Mouse (Mus musculus) bone marrow, adult 2 months (tissue): ENCODE measurements around the gene Slc45a2. TPM values are rescaled to one million over a fixed set of nuclear protein-coding genes. Genes with fewer than 3 reads are reported as not detected.

ENCODE experiments used
- H3K27ac ChIP-seq: fragments of 200-500 bp; 2 replicates; pipeline ENCODE4 v1.5.1; 2012; ENCODE audit warnings: low read depth, mild to moderate bottlenecking, control low read depth, inconsistent platforms, low read length; ENCODE audit not compliant: control insufficient read depth, poor library complexity, insufficient read depth
- H3K4me1 ChIP-seq: fragments of 200-500 bp; 2 replicates; pipeline ENCODE4 v1.6.1; 2011; ENCODE audit warnings: low read length; ENCODE audit not compliant: control insufficient read depth, insufficient read depth
- H3K4me3 ChIP-seq: fragments of 200-500 bp; replicated peaks from 2 replicates; pipeline ENCODE3; 2011; ENCODE audit warnings: mild to moderate bottlenecking, low read depth, low read length, control low read depth; ENCODE audit not compliant: control insufficient read depth
- CTCF ChIP-seq: fragments of 200-500 bp; IDR thresholded peaks from 2 replicates; pipeline ENCODE4 v1.5.1; 2011; ENCODE audit warnings: low read length, control low read depth; ENCODE audit not compliant: control insufficient read depth, insufficient read depth
- POLR2A ChIP-seq: fragments of 200-500 bp; IDR thresholded peaks from 2 replicates; pipeline ENCODE4 v1.6.1; 2011; ENCODE audit warnings: low read depth, mild to moderate bottlenecking, control low read depth, low read length, borderline replicate concordance; ENCODE audit not compliant: control insufficient read depth
- WGBS: fragments of 180-500 bp; shearing (Covaris S2); methylation state at CpG from one replicate; pipeline ENCODE4 v1.1.7; 2018; 5-methylcytosine and 5-hydroxymethylcytosine counted together
- polyA plus RNA-seq: library from polyadenylated mRNA; stranded (reverse); fragments of >200 nt; gene quantifications from 2 replicates; pipeline ENCODE4 v1.2.4, GENCODE M21; 2011; ENCODE audit warnings: low replicate concordance; ENCODE audit not compliant: missing spikeins, insufficient read depth, insufficient read length

The Slc45a2 gene
- polyA plus RNA-seq, 1 experiment, result not detected

GRCm38 (mm10) chr15:10959277-10960026, 41.1 kb upstream of the Slc45a2 start:
- H3K27ac ChIP-seq, result no peak overlapping the region
- TF ChIP-seq POLR2A, result no peak
- no peak for TF ChIP-seq CTCF
- H3K4me3 ChIP-seq, result no peak overlapping the region
- 89% methylated on average over 15 of the region's 15 CpGs for WGBS
- H3K4me1 ChIP-seq, result no peaks in the 10 kb centered on the region

DNA sequence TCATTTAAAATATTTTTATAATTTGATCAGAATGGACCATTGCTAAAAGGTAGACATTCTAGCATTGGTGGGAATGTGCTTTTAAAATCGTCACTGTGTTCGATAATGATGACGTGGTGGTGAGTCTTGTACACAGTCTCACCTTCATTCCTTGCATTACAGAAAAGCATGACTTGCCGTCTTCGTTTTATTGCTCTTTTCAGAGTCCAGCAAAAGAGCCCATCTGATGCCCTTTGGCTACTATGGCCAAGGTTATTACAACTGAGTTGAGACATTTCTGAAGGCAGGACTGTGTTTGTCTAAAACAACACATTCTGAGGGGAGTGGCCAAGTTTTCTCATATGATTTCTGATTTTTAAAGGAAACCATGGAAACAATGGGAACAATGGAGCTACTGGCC, 40.3 kb upstream of the Slc45a2 start:
- H3K4me3 ChIP-seq, result no peak overlapping the region
- 85% methylated on average over 5 of the region's 5 CpGs for WGBS
- H3K27ac ChIP-seq, result no peak overlapping the region
- TF ChIP-seq POLR2A, result no peak
- TF ChIP-seq CTCF, result no peak
- no peaks in the 10 kb centered on the region for H3K4me1 ChIP-seq

DNA sequence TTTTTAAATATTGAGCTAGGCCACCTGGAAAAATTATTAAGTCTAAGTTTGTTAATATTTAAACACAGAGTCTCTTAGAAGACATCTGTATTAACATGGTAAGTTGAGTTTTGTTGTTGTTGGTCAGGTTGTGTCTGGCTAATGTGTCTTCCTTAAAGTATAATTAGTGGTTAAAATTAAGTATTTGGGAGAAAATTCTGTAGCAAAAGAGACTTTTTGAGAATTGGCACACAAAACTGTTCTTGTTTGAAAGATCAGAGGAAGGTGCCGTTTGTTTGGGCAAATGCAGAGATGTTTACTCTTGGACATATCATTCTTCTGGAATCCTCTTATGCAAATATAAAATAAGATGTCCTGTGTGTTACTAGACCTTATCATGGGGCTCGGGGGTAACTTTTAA, 37.9 kb upstream of the Slc45a2 start:
- no peak for TF ChIP-seq POLR2A
- no peak for TF ChIP-seq CTCF
- 71% methylated on average over 2 of the region's 2 CpGs for WGBS
- Histone ChIP-seq H3K27ac (no peak overlapping the region), H3K4me1 (no peaks in the 10 kb centered on the region), H3K4me3 (no peak overlapping the region)

GRCm38 (mm10) chr15:10969439-10969838, 31.1 kb upstream of the Slc45a2 start:
- Histone ChIP-seq H3K27ac (no peak overlapping the region), H3K4me3 (no peak overlapping the region), H3K4me1 (no peaks in the 10 kb centered on the region)
- TF ChIP-seq CTCF (no peak), POLR2A (no peak)
- 70% methylated on average over 3 of the region's 3 CpGs for WGBS

DNA sequence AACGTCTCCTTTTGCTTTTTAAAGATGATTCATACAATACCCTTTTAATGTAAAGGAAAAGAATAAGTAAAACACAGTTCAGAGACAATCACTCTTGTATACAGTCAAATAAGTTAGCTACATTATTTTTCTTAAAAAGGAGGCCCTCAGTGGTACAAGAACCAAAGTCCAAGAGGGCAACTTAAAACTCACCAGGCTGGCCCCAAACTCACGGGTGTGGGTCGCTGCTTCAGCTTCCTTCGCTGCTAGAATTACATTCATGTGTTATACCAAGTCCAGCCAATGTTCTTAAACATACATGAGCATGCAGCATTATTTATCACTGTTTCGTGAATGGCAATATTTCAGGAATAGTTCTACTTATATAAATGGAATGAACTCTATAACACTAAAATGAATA, 29.7 kb upstream of the Slc45a2 start:
- Histone ChIP-seq H3K4me1 (no peaks in the 10 kb centered on the region), H3K27ac (no peak overlapping the region), H3K4me3 (no peak overlapping the region)
- no peak for TF ChIP-seq CTCF
- no peak for TF ChIP-seq POLR2A
- 77% methylated on average over 5 of the region's 5 CpGs for WGBS

DNA sequence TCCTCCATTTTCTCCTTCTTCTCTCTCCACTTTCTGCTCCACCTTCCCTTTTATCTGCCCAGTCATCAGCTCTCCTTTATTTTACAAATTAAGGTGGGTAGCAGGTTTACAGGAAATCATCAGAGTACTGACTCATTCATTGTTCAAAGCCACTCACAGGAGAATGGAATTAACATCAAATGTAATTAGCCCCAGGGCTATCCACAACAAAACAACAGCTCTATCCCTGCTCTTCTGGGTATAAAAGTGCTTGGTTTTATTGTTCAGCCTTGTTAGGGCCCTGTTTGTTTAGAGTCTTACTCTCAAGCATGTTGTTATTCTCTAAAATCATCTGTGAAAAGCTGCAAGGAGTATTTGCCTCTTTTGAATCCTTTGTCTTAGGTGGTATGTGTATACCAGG, 23.4 kb upstream of the Slc45a2 start:
- Histone ChIP-seq H3K27ac (no peak overlapping the region), H3K4me3 (no peak overlapping the region), H3K4me1 (no peaks in the 10 kb centered on the region)
- TF ChIP-seq CTCF (no peak), POLR2A (no peak)

- no peak overlapping the region for H3K27ac ChIP-seq
- no peak overlapping the region for H3K4me3 ChIP-seq
- WGBS, result 75% methylated on average over 2 of the region's 2 CpGs
- TF ChIP-seq CTCF (no peak), POLR2A (no peak)
- H3K4me1 ChIP-seq, result no peaks in the 10 kb centered on the region
Measured at GRCm38 (mm10) chr15:10980712-10981111, 19.8 kb upstream of the Slc45a2 start.

DNA sequence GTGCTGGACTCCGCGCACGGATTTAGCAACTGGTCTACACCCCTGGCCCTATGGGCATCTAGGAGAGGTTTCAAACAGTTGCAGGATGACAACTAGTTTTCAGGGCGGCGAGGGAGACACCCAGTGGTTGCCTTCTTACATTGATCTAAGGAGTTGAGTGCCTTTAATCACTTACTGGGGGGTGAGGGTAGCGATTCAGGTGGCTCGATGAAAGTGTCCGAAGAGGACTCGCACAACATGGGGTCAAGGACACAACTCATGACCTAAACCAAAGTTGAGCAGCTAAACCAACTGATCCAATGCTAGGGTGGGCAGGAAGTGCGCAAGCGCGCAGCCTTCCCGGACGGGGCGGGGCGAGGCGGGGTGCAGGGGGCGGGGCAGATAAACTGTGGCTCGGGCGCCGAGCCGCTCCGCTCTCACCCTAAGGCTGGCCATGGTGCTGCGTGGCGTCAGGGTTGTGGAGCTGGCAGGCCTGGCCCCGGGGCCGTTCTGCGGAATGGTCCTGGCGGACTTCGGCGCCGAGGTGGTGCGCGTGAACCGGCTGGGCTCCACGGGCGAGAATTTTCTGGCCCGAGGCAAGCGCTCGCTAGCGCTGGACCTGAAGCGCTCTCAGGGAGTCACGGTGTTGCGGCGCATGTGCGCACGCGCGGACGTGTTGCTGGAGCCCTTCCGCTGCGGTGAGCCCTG, 19.0 kb upstream of the Slc45a2 start, which contains the start of gene Amacr:
Amacr (plus strand) TSS at position 380 of the 687 bp plus-strand sequence.
- peak within 1 kb of the TSS; percentile 89 for H3K27ac ChIP-seq
- no peak for TF ChIP-seq CTCF
- TF ChIP-seq POLR2A, result peak; percentile 68; the same call in 1 of the 2 replicates
- under 1% methylated on average over 52 of the region's 52 CpGs for WGBS

DNA sequence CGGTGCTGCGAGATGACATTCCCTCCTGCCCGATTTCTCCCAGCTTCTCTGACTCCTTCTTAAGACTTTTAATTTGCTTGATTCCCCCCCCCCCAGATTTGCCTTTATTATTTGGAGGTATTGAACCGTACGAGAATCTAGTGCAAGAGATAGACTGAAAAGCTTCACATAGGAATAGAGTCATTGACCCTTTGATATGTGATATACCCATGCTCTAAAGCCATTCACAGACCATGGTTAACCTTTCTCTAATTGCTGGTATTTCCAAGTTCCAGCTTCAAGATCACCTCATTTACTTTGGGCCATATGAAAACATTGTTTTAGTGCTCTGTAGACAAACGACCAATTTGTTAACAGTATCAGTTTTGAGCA, 18.5 kb upstream of the Slc45a2 start:
- Histone ChIP-seq H3K27ac (peak overlapping the region; percentile 89; the same call in 1 of the 2 replicates), H3K4me3 (peak overlapping the region; percentile 93), H3K4me1 (no peaks in the 10 kb centered on the region)
- 4% methylated on average over 6 of the region's 6 CpGs for WGBS
- TF ChIP-seq CTCF (no peak), POLR2A (no peak)

More for the DNA sequence above, 19.0 kb upstream of the Slc45a2 start, which contains the start of gene Amacr:
- H3K4me3 ChIP-seq, result peak within 1 kb of the TSS; percentile 93
- H3K4me1 ChIP-seq, result no peaks in the 10 kb centered on the region
